Mouse (Mus musculus): ENCODE measurements around the gene Cox14. TPM values are rescaled to one million over a fixed set of nuclear protein-coding genes. Genes with fewer than 3 reads are reported as not detected.

Cox14 gene
- polyA plus RNA-seq (2014; fragmentation: Nextera tagmentation; extraction: Ambion mirVana) = 135 and 145 TPM in 2 replicates

DNA sequence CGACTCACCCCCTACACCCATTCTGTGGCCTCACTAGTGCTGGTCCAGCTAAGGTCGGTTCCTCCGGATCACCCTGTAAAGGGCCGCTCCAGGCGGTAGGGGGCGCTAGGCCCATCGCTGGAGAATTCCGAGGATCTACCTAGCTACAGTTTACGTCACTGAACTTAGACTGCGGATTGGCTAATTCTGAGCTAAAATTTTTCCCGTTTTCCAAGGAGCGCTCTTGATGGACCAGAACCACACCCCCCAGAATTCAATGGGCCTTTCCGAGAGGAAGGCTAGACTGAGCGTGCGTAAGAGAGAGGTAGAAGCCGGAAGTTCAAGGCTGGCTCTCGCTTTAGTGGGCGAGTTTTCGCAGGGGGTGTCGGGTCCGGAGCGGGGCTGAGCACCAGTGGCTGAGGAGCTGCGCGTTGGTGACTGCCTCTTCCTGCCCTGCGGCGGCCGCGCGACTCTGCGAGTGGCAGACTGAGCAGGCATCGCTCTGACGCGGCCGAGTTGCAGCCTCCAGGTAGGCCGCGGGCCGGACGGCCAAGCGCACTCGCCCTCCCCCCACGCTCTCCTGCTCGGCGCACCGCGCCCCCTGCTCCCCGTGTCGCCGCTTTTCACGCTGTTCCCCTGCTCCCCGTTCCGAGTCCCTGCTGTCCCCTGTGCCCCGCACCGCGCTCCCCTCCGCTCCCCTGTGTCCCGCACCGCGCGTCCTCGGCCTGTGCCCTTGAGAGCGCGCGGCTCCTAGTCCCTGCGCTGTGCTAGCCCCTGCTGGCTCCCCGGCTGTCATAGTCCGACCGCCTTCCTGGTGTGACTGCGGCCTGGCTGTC is at the start of gene Cox14:
Gene Cox14 (plus strand): TSS at position 278 of the 815 bp plus-strand sequence.
- Histone ChIP-seq H3K27ac (ENCODE audit: low read depth) (peak within 1 kb of the TSS; percentile 92), H3K9me3 (ENCODE audit: low read depth, low read length) (no peaks in the 10 kb centered on the region), H3K9ac (peak within 1 kb of the TSS; percentile 84), H3K4me3 (ENCODE audit: low read depth, low read length) (peak within 1 kb of the TSS; percentile 84), H3K4me1 (ENCODE audit: insufficient read depth) (peaks cover 11% of the 10 kb centered on the region), H3K27me3 (ENCODE audit: insufficient read depth, low read length) (no peaks in the 10 kb centered on the region), H3K4me2 (peak within 1 kb of the TSS; percentile 71), H3K36me3 (ENCODE audit: insufficient read depth) (peaks cover 25% of the 10 kb centered on the region)
- WGBS = under 1% methylated on average over 61 of the region's 68 CpGs
- TF ChIP-seq CTCF (IDR thresholded peaks at IDR 0.05; ENCODE audit: low read depth) = peak; percentile 98
- DNase-seq (peak; percentile 100), ATAC-seq (ENCODE audit: insufficient read depth) (peak; percentile 93)

DNA sequence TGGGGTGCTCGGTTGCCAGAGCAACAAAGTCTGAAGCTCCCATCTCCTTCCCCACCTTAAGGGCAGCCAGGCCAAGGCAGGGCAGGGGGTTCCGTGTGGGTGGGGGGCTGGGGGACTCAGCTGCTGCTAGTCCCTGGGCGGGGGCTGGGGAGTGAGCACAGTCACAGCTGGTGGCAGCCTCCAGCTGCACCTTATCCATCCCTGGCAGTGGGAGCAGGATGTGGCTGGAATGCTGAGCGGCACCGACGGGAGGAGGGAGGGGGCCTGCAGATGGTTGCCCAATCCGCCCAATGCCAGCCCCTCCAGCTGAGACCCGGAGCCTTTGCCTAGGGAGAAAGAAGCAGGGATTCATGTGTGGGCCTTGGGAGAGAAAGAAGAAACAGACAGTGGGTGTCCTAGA is 48.3 kb upstream of the Cox14 start:
- no peak overlapping the region for H3K4me3 ChIP-seq (ENCODE audit: low read depth, low read length)
- no peaks in the 10 kb centered on the region for H3K36me3 ChIP-seq (ENCODE audit: insufficient read depth)
- WGBS = 30% methylated on average over 8 of the region's 8 CpGs
- ATAC-seq (ENCODE audit: insufficient read depth) (peak; percentile 47; the same call in 1 of the 2 replicates), DNase-seq (no peak)
- no peaks in the 10 kb centered on the region for H3K9me3 ChIP-seq (ENCODE audit: low read depth, low read length)
- H3K4me2 ChIP-seq = no peak overlapping the region
- peaks cover 18% of the 10 kb centered on the region for H3K27me3 ChIP-seq (ENCODE audit: insufficient read depth, low read length)
- H3K9ac ChIP-seq = no peak overlapping the region
- TF ChIP-seq CTCF (IDR thresholded peaks at IDR 0.05; ENCODE audit: low read depth) = no peak
- no peaks in the 10 kb centered on the region for H3K4me1 ChIP-seq (ENCODE audit: insufficient read depth)
- no peak overlapping the region for H3K27ac ChIP-seq (ENCODE audit: low read depth)

DNA sequence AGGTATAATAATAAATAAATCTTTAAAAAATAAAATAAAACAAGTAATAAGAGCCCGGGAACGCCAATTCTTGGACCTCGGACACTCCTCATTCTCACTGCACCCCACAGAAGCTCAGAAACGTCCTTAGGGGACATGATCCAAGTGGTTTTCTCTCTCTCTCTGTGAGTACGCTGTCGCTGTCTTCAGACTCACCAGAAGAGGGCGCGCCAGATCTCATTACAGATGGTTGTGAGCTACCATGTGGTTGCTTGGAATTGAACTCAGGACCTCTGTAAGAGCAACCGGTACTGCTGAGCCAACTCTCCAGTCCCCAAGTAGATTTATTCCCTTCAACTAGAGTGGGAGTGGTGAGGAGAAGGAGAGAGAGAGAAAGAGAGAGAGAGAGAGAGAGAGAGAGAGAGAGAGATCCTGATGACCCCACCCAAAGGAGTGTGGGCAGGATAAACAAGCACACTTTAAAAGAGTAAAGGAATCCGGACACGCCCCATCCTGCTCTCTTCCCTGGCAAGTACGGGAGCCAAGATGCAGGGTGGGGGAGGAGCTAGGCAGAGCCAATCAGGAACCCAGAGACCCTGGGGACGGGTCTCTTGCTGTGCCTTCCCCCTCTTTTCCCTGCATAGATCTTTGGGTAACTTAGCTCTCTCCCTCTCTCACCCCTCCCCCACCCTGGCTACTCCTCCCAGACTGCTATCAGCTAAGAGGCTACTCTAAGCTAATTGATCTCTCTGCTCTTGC is 47.2 kb upstream of the Cox14 start:
- Histone ChIP-seq H3K27ac (ENCODE audit: low read depth) (no peak overlapping the region), H3K4me2 (peak overlapping the region; percentile 23; the same call in 1 of the 2 replicates), H3K36me3 (ENCODE audit: insufficient read depth) (no peaks in the 10 kb centered on the region), H3K4me1 (ENCODE audit: insufficient read depth) (no peaks in the 10 kb centered on the region), H3K27me3 (ENCODE audit: insufficient read depth, low read length) (peaks cover 7% of the 10 kb centered on the region; the same call in 1 of the 2 replicates), H3K9ac (no peak overlapping the region), H3K9me3 (ENCODE audit: low read depth, low read length) (no peaks in the 10 kb centered on the region), H3K4me3 (ENCODE audit: low read depth, low read length) (no peak overlapping the region)
- peak; percentile 53 for TF ChIP-seq CTCF (IDR thresholded peaks at IDR 0.05; ENCODE audit: low read depth)
- DNase-seq = peak; percentile 59
- ATAC-seq (ENCODE audit: insufficient read depth) = peak; percentile 81
- 15% methylated on average over 13 of the region's 13 CpGs for WGBS

DNA sequence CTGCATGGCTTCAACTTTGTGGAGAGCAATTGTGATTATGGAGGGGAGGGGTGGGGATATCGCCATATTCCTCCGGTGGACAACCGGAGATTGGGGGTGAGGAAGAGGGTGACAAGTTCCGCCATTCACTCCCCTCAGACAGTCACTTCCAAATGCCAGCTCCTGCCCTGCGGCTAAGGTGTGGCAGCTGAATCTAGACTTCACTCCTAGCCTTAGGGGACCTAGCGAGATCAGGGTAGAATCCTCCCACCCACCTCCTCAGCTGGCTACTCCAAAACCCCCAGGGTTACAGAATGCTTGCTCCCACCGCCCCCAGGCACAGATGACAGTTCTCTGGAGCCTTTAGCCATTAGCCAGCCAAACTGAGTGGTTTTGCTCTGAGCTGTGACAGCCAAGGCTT is 46.4 kb upstream of the Cox14 start:
- no peak overlapping the region for H3K4me3 ChIP-seq (ENCODE audit: low read depth, low read length)
- no peaks in the 10 kb centered on the region for H3K4me1 ChIP-seq (ENCODE audit: insufficient read depth)
- H3K9ac ChIP-seq = no peak overlapping the region
- DNase-seq = no peak
- H3K4me2 ChIP-seq = no peak overlapping the region
- peaks cover 4% of the 10 kb centered on the region; the same call in 1 of the 2 replicates for H3K27me3 ChIP-seq (ENCODE audit: insufficient read depth, low read length)
- H3K9me3 ChIP-seq (ENCODE audit: low read depth, low read length) = no peaks in the 10 kb centered on the region
- no peaks in the 10 kb centered on the region for H3K36me3 ChIP-seq (ENCODE audit: insufficient read depth)
- no peak overlapping the region for H3K27ac ChIP-seq (ENCODE audit: low read depth)
- 50% methylated on average over 7 of the region's 7 CpGs for WGBS
- TF ChIP-seq CTCF (IDR thresholded peaks at IDR 0.05; ENCODE audit: low read depth) = no peak
- ATAC-seq (ENCODE audit: insufficient read depth) = no peak

DNA sequence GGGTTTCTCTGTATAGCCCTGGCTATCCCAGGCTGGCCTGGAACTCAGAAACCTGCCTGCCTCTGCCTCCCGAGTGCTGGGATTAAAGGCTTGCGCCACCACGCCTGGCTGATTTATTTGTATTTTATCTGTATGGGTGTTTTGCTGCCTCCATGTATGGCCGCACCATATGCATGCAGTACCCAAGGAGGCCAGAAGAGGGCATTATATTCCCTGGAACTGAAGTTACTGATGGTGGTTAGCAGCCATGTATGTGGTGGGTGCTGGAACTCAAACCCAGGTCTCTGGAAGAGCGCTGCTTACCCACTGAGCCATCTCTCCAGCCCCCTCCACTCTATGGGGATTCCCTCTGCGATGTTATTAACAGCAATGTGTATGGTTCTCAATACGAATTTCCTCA is 42.5 kb upstream of the Cox14 start:
- Histone ChIP-seq H3K36me3 (ENCODE audit: insufficient read depth) (no peaks in the 10 kb centered on the region), H3K27me3 (ENCODE audit: insufficient read depth, low read length) (no peaks in the 10 kb centered on the region), H3K4me2 (no peak overlapping the region), H3K4me1 (ENCODE audit: insufficient read depth) (no peaks in the 10 kb centered on the region), H3K4me3 (ENCODE audit: low read depth, low read length) (no peak overlapping the region), H3K27ac (ENCODE audit: low read depth) (no peak overlapping the region), H3K9ac (no peak overlapping the region), H3K9me3 (ENCODE audit: low read depth, low read length) (no peaks in the 10 kb centered on the region)
- no peak for ATAC-seq (ENCODE audit: insufficient read depth)
- TF ChIP-seq CTCF (IDR thresholded peaks at IDR 0.05; ENCODE audit: low read depth) = peak; percentile 54
- 87% methylated on average over 7 of the region's 7 CpGs for WGBS
- DNase-seq = peak; percentile 32

DNA sequence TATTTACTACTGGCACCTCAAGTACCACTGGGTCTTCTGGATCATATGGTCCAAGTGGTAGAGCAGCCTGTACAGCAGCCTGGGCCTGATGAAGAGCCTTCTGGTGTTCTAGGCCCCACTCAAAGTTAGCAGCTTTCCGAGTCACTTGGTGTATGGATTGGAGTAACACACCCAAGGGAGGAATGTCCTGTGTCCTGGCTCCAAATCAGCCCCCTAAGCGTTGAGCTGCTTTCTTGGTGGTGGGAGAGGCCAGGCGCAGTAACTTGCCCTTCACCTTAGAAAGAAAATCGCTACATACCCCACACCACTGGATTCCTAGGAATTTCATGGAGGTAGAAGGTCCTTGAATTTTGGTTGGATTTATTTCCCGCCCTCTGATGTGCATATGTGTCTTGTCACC is 41.3 kb upstream of the Cox14 start:
- DNase-seq (no peak), ATAC-seq (ENCODE audit: insufficient read depth) (no peak)
- Histone ChIP-seq H3K27me3 (ENCODE audit: insufficient read depth, low read length) (no peaks in the 10 kb centered on the region), H3K4me1 (ENCODE audit: insufficient read depth) (no peaks in the 10 kb centered on the region), H3K36me3 (ENCODE audit: insufficient read depth) (no peaks in the 10 kb centered on the region), H3K9ac (no peak overlapping the region), H3K4me2 (no peak overlapping the region), H3K4me3 (ENCODE audit: low read depth, low read length) (no peak overlapping the region), H3K27ac (ENCODE audit: low read depth) (no peak overlapping the region), H3K9me3 (ENCODE audit: low read depth, low read length) (no peaks in the 10 kb centered on the region)
- no peak for TF ChIP-seq CTCF (IDR thresholded peaks at IDR 0.05; ENCODE audit: low read depth)
- 88% methylated on average over 5 of the region's 5 CpGs for WGBS

DNA sequence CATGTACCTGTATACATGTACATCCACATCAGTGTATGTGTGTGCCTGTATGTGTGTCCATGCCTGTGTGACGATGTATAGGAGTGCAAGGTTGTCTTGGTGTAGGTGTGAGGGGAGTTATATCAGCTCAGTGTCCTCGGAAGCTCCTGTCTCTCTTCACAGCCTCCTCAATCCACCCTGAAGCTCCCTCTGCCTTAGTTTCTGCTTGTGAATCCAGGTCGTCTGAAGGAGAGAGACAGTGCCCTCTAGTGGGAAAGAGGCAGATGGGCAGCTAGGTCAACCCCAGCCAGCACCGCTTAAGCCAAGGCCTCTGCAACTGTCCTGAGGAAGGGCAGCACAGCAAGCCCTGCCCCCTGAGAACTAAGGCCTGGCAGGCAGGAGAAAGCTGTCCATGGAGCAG is 36.7 kb upstream of the Cox14 start:
- peaks cover 2% of the 10 kb centered on the region; the same call in 1 of the 2 replicates for H3K4me1 ChIP-seq (ENCODE audit: insufficient read depth)
- no peaks in the 10 kb centered on the region for H3K27me3 ChIP-seq (ENCODE audit: insufficient read depth, low read length)
- no peak overlapping the region for H3K27ac ChIP-seq (ENCODE audit: low read depth)
- no peak overlapping the region for H3K4me3 ChIP-seq (ENCODE audit: low read depth, low read length)
- H3K9me3 ChIP-seq (ENCODE audit: low read depth, low read length) = no peaks in the 10 kb centered on the region
- no peaks in the 10 kb centered on the region for H3K36me3 ChIP-seq (ENCODE audit: insufficient read depth)
- DNase-seq (peak; percentile 88), ATAC-seq (ENCODE audit: insufficient read depth) (peak; percentile 79)
- no peak overlapping the region for H3K9ac ChIP-seq
- WGBS = 3% methylated on average over 4 of the region's 4 CpGs
- peak; percentile 92 for TF ChIP-seq CTCF (IDR thresholded peaks at IDR 0.05; ENCODE audit: low read depth)
- H3K4me2 ChIP-seq = no peak overlapping the region

All from lung, embryonic 14.5 days (tissue).